Mouse (Mus musculus): Measurements from ENCODE around the gene Ccdc115.
"Not testable (repeated sequence)": the region's sequence is repeated elsewhere in the genome, so short reads cannot be mapped to it uniquely, and the experiment has no call there.

Ccdc115 gene

DNA sequence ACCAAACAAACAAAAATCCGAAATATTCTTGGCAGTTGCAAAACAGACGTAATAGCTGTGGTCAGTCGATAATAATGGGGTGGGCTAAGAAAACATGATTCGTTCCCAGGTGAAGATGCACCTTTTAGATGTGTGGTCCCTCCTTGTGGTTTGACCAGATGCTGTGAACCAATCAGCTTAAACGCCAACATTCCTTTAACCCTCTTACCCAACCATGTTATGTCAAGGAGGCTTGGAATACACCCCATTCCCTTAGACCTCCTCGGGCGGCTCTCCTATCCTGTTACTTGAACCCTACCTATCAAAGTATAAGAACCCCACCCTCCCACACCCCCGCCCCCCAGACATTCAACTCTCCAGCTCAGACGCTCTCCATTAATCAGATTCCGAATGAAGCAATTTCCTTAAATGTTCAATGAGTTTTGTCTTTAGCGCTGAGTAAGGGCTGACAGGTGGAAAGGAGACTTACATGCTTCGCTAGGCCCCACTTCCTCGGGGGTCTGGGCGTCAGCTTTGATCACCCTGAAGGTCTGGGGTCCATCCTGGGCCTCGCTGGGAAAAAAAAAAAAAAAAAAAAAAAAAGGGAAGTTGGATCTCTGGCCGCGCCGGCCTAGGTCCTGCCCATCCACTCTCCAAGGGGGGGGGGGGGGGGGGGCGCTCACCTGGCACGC is 956 bp downstream of the Ccdc115 start:
- no peak for DNase-seq (ENCODE audit: low spot score in 2 of 2)

GRCm38 (mm10) chr1:34437366-34437765 is 2.1 kb downstream of the Ccdc115 start:
- DNase-seq (ENCODE audit: low spot score in 2 of 2) = not testable (repeated sequence)

GRCm38 (mm10) chr1:34436374-34436773 is 3.1 kb downstream of the Ccdc115 start:
- no peak for DNase-seq (ENCODE audit: low spot score in 2 of 2)

DNA sequence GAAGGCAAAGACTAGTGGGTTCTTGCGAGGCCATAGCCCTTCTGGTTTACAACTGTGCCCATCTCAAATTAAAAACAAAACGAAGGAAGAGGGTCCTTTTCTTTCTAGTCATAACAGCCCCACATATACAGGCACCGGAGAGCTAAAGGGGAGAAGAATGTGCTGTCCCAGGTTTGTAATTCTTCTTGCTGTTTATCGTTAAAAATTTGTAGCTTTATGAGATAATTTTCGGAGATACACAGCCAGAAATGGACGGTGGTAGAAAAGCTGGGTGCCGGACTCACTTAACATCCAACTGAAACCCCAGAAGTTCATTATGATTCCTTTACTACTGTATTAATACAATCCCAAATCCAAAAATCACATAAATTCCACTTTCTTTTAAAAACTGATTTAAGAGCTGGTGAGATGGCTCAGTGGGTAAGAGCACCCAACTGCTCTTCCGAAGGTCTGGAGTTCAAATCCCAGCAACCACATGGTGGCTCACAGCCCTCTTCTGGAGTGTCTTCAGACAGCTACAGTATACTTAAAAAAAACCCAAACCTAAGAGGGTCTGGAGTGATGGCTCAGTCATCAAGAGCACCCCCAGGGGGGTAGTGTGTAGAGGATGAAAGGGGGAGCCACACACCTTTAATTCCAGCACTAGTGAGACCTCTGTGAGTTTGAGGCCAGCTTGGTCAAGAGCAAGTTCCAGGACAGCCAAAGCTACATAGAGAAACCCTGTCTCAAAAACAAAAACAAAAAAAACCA is 3.9 kb downstream of the Ccdc115 start:
- DNase-seq (ENCODE audit: low spot score in 2 of 2) = peak in 1 of 2 experiments; percentile 10

DNA sequence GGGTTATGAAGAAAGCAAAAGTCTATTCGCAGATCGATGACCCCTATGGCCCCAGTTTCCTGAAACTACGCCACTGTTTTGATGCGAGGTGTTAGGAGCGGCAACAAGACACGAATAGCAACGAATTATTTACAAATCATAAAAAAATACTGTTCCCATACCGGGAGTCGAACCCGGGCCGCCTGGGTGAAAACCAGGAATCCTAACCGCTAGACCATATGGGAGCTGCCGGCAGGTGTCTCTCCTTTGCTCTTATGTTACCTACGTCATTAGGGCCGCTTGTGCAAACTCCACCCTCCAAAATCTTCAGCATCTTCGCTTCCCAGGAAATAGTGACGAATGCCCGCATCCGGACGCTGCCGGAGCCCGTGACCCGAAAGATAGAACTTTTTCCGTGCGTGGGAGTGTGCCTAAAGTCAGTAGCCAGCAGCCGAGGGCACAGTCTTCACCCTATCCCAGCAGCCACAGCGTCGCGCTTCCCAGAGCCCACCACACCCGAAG is 4.8 kb downstream of the Ccdc115 start:
- DNase-seq (ENCODE audit: low spot score in 2 of 2) = peak; percentile 79 to 93

DNA sequence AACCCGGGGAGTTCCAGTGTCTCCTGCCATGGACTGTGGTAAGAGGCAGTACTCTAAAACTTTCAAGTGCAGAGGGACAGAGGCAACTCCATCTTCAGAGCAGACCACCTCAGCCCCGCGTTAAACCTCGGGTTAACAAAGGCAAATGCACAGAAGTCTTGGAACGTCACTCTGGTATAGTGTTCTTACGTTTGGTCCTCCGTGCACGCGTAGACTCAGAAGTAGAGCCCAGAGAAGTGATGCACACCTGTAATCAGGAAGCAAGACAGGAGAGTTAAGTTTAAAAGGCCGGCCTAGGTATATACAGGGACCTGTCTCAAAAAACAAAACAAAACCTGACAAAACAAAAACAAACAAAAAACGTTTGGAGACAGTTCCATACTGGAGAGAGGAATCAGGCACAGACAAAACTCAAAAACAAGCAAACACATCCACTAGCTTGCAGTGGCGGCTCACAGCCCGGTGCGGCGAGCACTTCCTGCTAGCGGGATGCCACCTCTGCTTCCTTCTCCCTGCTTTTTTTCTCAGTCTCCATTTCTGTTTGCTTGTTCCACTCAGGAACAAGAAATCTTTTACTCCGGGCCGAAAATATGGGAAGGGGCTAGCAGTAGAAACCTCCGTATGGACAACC is 5.5 kb downstream of the Ccdc115 start:
- no peak for DNase-seq (ENCODE audit: low spot score in 2 of 2)

DNA sequence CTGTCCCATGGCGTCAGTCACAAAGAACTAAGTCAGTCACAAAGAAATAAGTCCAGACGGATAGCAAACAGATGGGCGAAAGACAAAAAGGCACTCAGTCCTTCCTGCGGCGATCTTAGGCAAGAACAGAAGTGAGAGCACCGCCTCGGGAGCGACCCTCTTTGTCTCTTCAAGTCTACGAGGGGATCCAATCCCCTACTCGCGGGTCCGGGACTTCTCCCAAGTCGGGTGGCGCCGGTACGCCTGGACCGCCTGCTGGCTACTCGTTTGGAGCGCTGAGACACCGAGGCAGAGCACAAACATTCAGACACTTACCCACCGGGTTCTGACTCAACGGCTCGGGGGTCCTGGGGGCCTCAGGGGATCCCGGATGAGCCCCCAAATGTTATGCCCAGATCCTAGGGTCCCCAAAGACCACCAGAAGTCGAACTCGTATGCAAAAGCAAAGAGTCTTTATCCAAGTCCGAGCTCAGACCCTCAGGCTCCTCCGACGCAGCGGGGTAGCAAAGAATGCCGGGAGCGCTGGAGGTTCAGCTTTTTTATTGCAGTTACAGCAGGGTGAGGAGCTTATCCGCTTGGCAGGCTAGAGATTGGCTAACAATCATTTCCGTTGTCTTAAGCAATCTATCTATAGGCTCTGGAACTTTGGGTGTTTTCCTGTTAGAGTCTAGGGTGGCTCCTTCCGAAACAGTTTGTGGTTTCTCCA is 6.5 kb downstream of the Ccdc115 start:
- DNase-seq (ENCODE audit: low spot score in 2 of 2) = peak in 1 of 2 experiments; percentile 22

DNA sequence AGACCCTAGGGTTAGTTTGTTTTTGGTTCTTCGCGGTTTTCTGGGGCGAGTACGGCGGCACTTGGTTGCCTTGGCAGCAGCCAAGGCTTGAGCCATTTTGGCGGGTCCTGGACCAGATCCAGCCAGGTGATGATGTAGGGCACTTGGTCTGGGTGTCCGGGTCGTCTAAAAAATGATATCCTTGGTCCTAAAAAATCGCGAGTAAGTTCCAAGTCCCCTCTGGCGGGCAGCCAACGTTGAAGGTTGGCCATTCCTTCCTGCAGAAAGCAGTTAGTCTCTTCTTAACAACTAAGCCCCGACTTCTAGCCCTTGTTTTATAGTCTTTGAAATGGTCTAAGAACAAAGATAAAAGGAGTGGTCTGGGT is 7.1 kb downstream of the Ccdc115 start:
- peak in 1 of 2 experiments; percentile 57 for DNase-seq (ENCODE audit: low spot score in 2 of 2)

DNA sequence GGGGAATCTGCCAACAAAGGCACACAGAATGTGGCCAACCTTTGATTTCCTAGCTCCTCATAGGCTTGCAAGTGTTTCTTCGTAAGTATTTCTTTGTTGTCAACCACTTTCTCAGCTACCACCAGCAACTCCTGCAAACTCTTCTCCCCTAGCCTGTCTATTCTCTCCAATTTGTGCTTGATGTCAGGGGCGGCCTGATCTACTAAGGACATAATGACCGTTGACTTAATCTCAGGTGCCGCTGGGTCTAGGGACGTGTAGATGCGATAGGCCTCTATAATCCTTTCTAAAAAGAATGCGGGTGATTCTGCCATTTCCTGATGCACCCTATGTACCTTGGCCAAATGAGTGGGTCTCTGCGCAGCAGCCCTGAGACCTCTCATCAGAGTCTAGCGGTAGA is 8.0 kb downstream of the Ccdc115 start:
- DNase-seq (ENCODE audit: low spot score in 2 of 2) = no peak

DNA sequence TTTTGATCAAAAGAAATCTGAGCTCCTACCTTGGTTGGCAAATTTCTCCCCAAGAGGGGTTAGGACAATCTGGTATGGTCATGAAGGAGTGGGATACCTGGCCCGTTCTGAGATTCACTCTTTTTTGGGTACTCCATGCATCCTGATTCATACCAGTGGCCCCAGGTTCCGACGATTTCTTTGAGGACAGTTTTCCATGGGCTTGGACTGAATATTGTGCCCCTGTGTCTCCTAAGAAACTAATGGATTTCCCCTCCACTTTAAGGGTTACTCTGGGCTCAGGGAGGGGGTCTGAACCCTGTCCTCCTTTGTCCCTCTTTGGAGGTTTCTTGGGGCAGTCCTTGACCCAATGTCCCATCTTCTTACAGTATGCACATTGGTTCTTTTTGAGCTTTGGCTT is 8.5 kb downstream of the Ccdc115 start:
- no peak for DNase-seq (ENCODE audit: low spot score in 2 of 2)

DNA sequence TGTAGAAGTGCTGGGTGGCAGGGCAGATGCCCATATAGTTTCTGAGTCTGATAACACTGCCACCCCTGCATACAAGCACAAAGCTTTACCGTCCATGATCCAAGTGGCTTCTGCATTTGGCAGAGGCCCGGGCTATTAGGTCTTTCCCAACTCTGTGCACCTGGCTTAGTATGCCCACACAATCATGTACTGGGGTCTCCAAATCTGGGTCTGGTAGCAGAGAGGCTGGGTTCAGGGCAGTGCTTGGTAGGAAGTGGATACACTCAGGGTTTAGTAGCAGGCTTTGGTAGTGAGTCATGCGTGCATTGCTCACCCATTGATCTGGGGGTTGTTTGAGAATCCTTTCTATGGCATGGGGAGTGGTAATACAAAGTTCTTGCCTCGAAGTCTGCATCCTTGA is 10.2 kb downstream of the Ccdc115 start:
- no peak for DNase-seq (ENCODE audit: low spot score in 2 of 2)

DNA sequence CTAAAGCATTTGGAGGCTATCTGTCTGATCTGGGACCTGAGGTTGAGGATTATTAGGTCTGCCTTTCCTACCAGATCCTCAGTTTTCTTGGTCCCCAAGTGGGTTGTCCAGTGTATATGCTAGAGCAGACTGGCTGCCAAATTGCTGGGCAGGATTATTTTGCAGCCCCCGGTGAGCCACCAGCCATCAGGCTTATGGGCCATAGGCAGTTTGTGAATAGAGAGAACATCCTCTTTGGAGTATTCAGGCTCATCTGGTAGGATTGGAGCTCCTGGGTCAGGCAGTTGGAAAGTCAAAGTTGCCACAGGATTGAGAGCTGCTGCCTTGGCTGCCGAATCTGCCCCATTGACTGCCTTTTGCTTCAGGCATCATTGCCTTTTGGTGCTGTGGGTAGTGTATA is 11.0 kb downstream of the Ccdc115 start:
- no peak for DNase-seq (ENCODE audit: low spot score in 2 of 2)

GRCm38 (mm10) chr1:34399182-34399953 is 40.1 kb downstream of the Ccdc115 start:
- peak in 1 of 2 experiments; percentile 26 for DNase-seq (ENCODE audit: low spot score in 2 of 2)

DNA sequence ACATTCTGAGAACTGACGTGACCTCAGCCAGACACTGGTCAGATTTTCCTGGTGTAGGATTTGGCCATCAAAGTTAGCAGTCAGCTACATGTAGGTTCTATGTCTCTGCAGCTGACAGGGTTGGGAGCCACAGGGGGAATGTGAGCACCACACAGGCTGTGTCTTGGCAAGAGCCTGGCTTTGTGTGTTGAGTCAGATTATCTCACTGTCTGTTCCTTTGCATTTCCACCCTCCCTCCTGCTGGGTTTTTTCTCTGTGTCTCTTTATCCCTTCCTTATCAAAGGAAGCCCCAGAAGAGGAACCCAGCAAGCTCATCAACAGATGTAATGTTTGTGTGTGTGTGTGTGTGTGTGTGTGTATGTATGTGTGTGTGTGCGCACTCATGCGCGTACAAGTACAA is 43.2 kb downstream of the Ccdc115 start:
- DNase-seq (ENCODE audit: low spot score in 2 of 2) = no peak

DNA sequence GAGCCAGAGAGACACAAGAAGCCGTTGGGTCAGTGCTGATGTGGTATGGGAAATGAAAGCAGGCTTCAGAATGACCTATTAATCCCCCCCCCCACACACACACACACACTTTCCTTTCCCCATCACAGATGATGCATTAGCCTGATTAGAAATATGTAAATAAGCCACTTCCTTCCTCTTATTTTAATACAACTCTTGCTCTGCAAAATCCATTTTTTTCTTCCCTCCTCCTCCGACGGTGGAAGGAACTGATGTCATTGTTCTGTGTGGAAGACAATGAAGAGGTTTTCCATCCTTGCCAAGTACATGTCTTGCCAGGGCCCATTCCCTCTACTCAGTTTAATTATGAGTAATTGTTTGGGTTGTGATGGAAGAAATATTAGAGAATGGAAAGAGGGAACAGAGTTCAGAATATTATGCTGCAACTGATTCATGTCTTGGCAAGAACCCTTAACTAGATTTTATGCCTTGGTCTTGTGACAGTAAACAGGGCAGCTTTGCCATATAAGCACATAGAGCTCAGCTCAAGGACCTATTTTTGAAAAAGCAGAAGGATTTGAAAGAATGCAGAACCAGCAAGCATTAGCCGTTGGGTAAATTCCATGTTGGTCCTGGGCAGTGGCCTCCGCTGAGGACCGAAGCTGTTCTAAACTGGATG is 50.1 kb downstream of the Ccdc115 start:
- no peak for DNase-seq (ENCODE audit: low spot score in 2 of 2)

DNA sequence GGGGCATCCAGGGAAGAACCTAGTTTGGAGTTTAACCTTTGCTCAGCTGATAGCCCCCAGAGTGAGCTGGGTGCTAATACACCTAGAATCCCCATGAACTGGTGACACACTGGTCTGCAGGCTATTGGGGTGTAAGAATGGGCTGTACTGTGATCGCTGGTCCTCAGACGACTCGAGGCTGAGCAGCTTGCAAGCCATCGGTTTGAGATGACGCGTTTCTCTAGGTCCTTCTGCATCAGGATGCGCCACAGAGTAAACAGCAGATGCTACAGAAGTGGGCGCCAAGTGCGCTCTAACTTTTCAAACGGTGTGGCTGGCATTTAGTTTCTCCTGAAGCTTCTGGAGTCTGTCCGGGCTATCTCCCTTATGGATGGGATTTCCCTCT is 50.6 kb downstream of the Ccdc115 start:
- no peak for DNase-seq (ENCODE audit: low spot score in 2 of 2)

GRCm38 (mm10) chr1:34387346-34388327 is 51.8 kb downstream of the Ccdc115 start:
- peak in 1 of 2 experiments; percentile 65 for DNase-seq (ENCODE audit: low spot score in 2 of 2)

Data from cerebellum, postnatal 4 days (tissue).